Mouse (Mus musculus): ENCODE measurements at regions not wholly inside any gene's neighbourhood (a gene's known extent, or its start where the extent isn't known, plus 50 kb on each side); places are given as distances from the start of the nearest gene placed in this dataset.

GRCm38 (mm10) chr7:137930200-137930599 is 467.3 kb downstream of the Tcerg1l start:
- Histone ChIP-seq H3K4me1 (ENCODE audit: control insufficient read depth, insufficient read depth, low read length) (no peaks in the 10 kb centered on the region), H3K9me3 (ENCODE audit: control insufficient read depth, low read length) (no peaks in the 10 kb centered on the region), H3K4me2 (ENCODE audit: low read depth, low read length) (no peak overlapping the region), H3K27me3 (ENCODE audit: control insufficient read depth, insufficient read depth, low read length) (no peaks in the 10 kb centered on the region), H3K27ac (ENCODE audit: low read depth, low read length) (no peak overlapping the region), H3K9ac (replicated peaks; ENCODE audit: low read depth, low read length) (no peak overlapping the region), H3K36me3 (ENCODE audit: control insufficient read depth, insufficient read depth, low read length) (no peaks in the 10 kb centered on the region), H3K4me3 (ENCODE audit: low read depth, low read length) (no peak overlapping the region)
- no peak for ATAC-seq (ENCODE audit: low read depth)
- WGBS, result 55% methylated on average over 7 of the region's 7 CpGs

DNA sequence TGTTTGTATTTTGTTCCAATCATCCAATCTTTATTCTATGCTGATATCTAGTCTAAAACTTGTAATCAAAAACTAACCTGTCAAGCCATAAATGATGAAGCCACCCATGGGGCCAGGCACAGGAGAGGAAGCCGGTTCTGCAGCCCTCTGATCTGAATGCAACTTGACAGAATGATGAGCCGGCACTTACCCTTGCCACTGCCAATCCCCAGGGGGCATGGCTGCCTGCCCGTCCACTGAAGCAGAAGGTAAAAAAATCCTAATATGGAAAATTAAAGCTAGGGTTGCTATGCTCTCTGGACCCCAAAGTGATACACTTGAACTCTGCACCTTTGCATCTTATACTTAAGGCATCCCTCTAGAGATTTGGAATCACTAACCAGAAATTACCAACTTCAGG is 461.6 kb downstream of the Tcerg1l start:
- WGBS, result 35% methylated on average over 3 of the region's 3 CpGs
- Histone ChIP-seq H3K4me3 (ENCODE audit: low read depth, low read length) (no peak overlapping the region), H3K9me3 (ENCODE audit: control insufficient read depth, low read length) (no peaks in the 10 kb centered on the region), H3K9ac (replicated peaks; ENCODE audit: low read depth, low read length) (no peak overlapping the region), H3K27ac (ENCODE audit: low read depth, low read length) (no peak overlapping the region), H3K4me1 (ENCODE audit: control insufficient read depth, insufficient read depth, low read length) (no peaks in the 10 kb centered on the region), H3K36me3 (ENCODE audit: control insufficient read depth, insufficient read depth, low read length) (no peaks in the 10 kb centered on the region), H3K4me2 (ENCODE audit: low read depth, low read length) (no peak overlapping the region), H3K27me3 (ENCODE audit: control insufficient read depth, insufficient read depth, low read length) (no peaks in the 10 kb centered on the region)
- no peak for ATAC-seq (ENCODE audit: low read depth)

- no peak for ATAC-seq (ENCODE audit: low read depth)
- Histone ChIP-seq H3K9ac (replicated peaks; ENCODE audit: low read depth, low read length) (no peak overlapping the region), H3K9me3 (ENCODE audit: control insufficient read depth, low read length) (no peaks in the 10 kb centered on the region), H3K4me3 (ENCODE audit: low read depth, low read length) (no peak overlapping the region), H3K36me3 (ENCODE audit: control insufficient read depth, insufficient read depth, low read length) (no peaks in the 10 kb centered on the region), H3K4me1 (ENCODE audit: control insufficient read depth, insufficient read depth, low read length) (no peaks in the 10 kb centered on the region), H3K27ac (ENCODE audit: low read depth, low read length) (no peak overlapping the region), H3K4me2 (ENCODE audit: low read depth, low read length) (no peak overlapping the region), H3K27me3 (ENCODE audit: control insufficient read depth, insufficient read depth, low read length) (no peaks in the 10 kb centered on the region)
- WGBS, result 84% methylated on average over 8 of the region's 8 CpGs
Measured at GRCm38 (mm10) chr7:137939116-137939515, 458.4 kb downstream of the Tcerg1l start.

DNA sequence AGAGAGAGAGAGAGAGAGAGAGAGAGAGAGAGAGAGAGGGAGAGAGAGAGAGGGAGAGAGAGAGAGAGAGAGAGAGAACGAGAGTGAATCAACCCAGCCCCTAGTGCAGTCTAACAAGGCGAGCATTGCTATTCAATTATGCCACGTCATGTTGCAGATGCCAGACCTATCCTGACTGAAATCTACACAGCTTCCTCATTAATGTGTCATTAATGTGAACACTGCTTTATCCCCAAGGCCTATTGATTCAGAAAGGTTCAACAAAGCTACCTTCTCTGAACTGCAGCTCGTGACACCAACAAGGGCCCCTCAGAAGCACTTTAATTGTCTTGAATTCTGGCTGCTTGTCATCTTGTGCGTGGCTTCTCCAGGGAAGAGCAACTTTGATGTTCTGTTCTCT is 457.4 kb downstream of the Tcerg1l start:
- H3K36me3 ChIP-seq (ENCODE audit: control insufficient read depth, insufficient read depth, low read length), result no peaks in the 10 kb centered on the region
- WGBS, result 37% methylated on average over 5 of the region's 5 CpGs
- H3K27me3 ChIP-seq (ENCODE audit: control insufficient read depth, insufficient read depth, low read length), result no peaks in the 10 kb centered on the region
- H3K4me3 ChIP-seq (ENCODE audit: low read depth, low read length), result no peak overlapping the region
- no peak overlapping the region for H3K4me2 ChIP-seq (ENCODE audit: low read depth, low read length)
- no peak for ATAC-seq (ENCODE audit: low read depth)
- no peaks in the 10 kb centered on the region for H3K4me1 ChIP-seq (ENCODE audit: control insufficient read depth, insufficient read depth, low read length)
- no peak overlapping the region for H3K27ac ChIP-seq (ENCODE audit: low read depth, low read length)
- H3K9ac ChIP-seq (replicated peaks; ENCODE audit: low read depth, low read length), result no peak overlapping the region
- no peaks in the 10 kb centered on the region for H3K9me3 ChIP-seq (ENCODE audit: control insufficient read depth, low read length)

DNA sequence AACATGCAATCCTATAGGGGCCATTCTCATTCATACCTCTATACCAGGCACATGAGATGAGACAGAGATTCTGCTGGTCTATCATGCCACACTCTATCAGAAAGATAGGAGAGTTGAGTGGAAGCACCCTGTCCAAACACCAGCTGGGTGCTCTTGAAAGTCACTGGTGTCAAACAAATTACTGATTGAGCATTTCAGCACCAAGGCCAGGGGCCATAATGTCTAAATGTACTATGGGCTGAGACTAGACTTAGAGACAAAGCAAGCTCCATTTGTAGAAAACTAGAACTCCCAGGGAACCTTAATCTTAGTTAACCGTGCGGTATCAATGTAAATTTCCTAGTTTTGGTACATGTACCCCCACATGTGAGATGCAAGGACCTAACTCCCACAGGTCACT is 452.5 kb downstream of the Tcerg1l start:
- no peaks in the 10 kb centered on the region for H3K27me3 ChIP-seq (ENCODE audit: control insufficient read depth, insufficient read depth, low read length)
- H3K36me3 ChIP-seq (ENCODE audit: control insufficient read depth, insufficient read depth, low read length), result no peaks in the 10 kb centered on the region
- no peak overlapping the region for H3K4me3 ChIP-seq (ENCODE audit: low read depth, low read length)
- 90% methylated on average over 2 of the region's 2 CpGs for WGBS
- no peaks in the 10 kb centered on the region for H3K9me3 ChIP-seq (ENCODE audit: control insufficient read depth, low read length)
- H3K4me1 ChIP-seq (ENCODE audit: control insufficient read depth, insufficient read depth, low read length), result no peaks in the 10 kb centered on the region
- no peak overlapping the region for H3K27ac ChIP-seq (ENCODE audit: low read depth, low read length)
- no peak for ATAC-seq (ENCODE audit: low read depth)
- H3K4me2 ChIP-seq (ENCODE audit: low read depth, low read length), result no peak overlapping the region
- H3K9ac ChIP-seq (replicated peaks; ENCODE audit: low read depth, low read length), result no peak overlapping the region

DNA sequence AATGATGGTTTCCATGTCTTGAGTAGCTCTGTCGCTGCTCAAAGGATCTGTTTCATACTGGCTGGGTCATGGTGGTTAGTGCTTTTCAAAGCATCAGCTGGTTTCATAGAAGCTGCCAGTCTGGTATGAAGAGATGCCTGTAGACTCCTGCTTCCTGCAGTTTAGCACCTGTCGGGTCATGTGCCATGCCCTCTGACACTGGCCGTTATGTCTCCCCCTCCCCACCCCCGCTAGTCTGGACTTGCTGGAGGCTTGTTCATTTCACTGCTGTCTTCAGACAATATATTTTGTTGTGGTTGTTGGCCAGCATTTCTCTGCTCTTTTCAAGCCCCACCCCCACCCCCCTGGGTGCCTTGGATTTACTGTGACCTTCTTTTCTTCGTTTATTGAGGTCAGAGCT is 450.1 kb downstream of the Tcerg1l start:
- ATAC-seq (ENCODE audit: low read depth), result no peak
- H3K36me3 ChIP-seq (ENCODE audit: control insufficient read depth, insufficient read depth, low read length), result no peaks in the 10 kb centered on the region
- no peak overlapping the region for H3K9ac ChIP-seq (replicated peaks; ENCODE audit: low read depth, low read length)
- H3K4me3 ChIP-seq (ENCODE audit: low read depth, low read length), result no peak overlapping the region
- no peaks in the 10 kb centered on the region for H3K4me1 ChIP-seq (ENCODE audit: control insufficient read depth, insufficient read depth, low read length)
- H3K27me3 ChIP-seq (ENCODE audit: control insufficient read depth, insufficient read depth, low read length), result no peaks in the 10 kb centered on the region
- no peak overlapping the region for H3K27ac ChIP-seq (ENCODE audit: low read depth, low read length)
- WGBS, result 14% methylated on average over 5 of the region's 5 CpGs
- H3K9me3 ChIP-seq (ENCODE audit: control insufficient read depth, low read length), result no peaks in the 10 kb centered on the region
- H3K4me2 ChIP-seq (ENCODE audit: low read depth, low read length), result no peak overlapping the region

GRCm38 (mm10) chr7:137957354-137957753 is 440.2 kb downstream of the Tcerg1l start:
- Histone ChIP-seq H3K36me3 (ENCODE audit: control insufficient read depth, insufficient read depth, low read length) (no peaks in the 10 kb centered on the region), H3K4me3 (ENCODE audit: low read depth, low read length) (no peak overlapping the region), H3K27ac (ENCODE audit: low read depth, low read length) (no peak overlapping the region), H3K9ac (replicated peaks; ENCODE audit: low read depth, low read length) (no peak overlapping the region), H3K27me3 (ENCODE audit: control insufficient read depth, insufficient read depth, low read length) (no peaks in the 10 kb centered on the region), H3K9me3 (ENCODE audit: control insufficient read depth, low read length) (no peaks in the 10 kb centered on the region), H3K4me1 (ENCODE audit: control insufficient read depth, insufficient read depth, low read length) (no peaks in the 10 kb centered on the region), H3K4me2 (ENCODE audit: low read depth, low read length) (no peak overlapping the region)
- no peak for ATAC-seq (ENCODE audit: low read depth)
- WGBS, result 61% methylated on average over 5 of the region's 5 CpGs

DNA sequence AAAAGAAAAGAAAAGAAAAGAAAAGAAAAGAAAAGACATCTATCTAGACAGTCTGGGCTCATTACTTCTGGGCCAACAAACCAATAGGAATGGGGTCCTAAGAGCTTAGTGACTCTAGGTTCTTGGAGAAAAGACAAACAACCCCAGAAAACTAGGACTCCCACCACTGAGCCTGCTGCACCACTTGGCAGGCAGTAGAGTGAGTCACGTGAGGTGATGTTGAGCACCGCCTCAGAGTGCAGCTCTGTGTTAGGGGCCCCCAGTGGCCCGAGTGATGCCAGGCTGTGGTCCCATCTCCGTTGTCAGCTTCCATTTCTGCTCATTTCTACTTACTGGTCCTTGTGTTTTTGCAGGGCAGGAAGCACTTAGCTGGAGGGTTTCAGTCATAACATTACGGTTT is 439.7 kb downstream of the Tcerg1l start:
- no peak overlapping the region for H3K9ac ChIP-seq (replicated peaks; ENCODE audit: low read depth, low read length)
- no peaks in the 10 kb centered on the region for H3K4me1 ChIP-seq (ENCODE audit: control insufficient read depth, insufficient read depth, low read length)
- WGBS, result 64% methylated on average over 5 of the region's 5 CpGs
- no peak; the same call in 1 of the 2 replicates for ATAC-seq (ENCODE audit: low read depth)
- no peak overlapping the region for H3K27ac ChIP-seq (ENCODE audit: low read depth, low read length)
- no peak overlapping the region for H3K4me2 ChIP-seq (ENCODE audit: low read depth, low read length)
- H3K9me3 ChIP-seq (ENCODE audit: control insufficient read depth, low read length), result no peaks in the 10 kb centered on the region
- no peaks in the 10 kb centered on the region for H3K27me3 ChIP-seq (ENCODE audit: control insufficient read depth, insufficient read depth, low read length)
- H3K4me3 ChIP-seq (ENCODE audit: low read depth, low read length), result no peak overlapping the region
- no peaks in the 10 kb centered on the region for H3K36me3 ChIP-seq (ENCODE audit: control insufficient read depth, insufficient read depth, low read length)

- 52% methylated on average over 3 of the region's 3 CpGs for WGBS
- H3K36me3 ChIP-seq (ENCODE audit: control insufficient read depth, insufficient read depth, low read length), result no peaks in the 10 kb centered on the region
- H3K4me2 ChIP-seq (ENCODE audit: low read depth, low read length), result no peak overlapping the region
- no peaks in the 10 kb centered on the region for H3K4me1 ChIP-seq (ENCODE audit: control insufficient read depth, insufficient read depth, low read length)
- H3K27me3 ChIP-seq (ENCODE audit: control insufficient read depth, insufficient read depth, low read length), result no peaks in the 10 kb centered on the region
- no peak overlapping the region for H3K4me3 ChIP-seq (ENCODE audit: low read depth, low read length)
- ATAC-seq (ENCODE audit: low read depth), result no peak
- no peak overlapping the region for H3K27ac ChIP-seq (ENCODE audit: low read depth, low read length)
- H3K9ac ChIP-seq (replicated peaks; ENCODE audit: low read depth, low read length), result no peak overlapping the region
- H3K9me3 ChIP-seq (ENCODE audit: control insufficient read depth, low read length), result no peaks in the 10 kb centered on the region
Measured at GRCm38 (mm10) chr7:137963470-137964095, 433.9 kb downstream of the Tcerg1l start.

All from neural tube, embryonic 14.5 days (tissue).